Mouse (Mus musculus): Measurements from ENCODE around the gene Dlst.
A peak's percentile ranks its signal among the peaks of the same experiment; 100 is the strongest.

The Dlst gene

GRCm38 (mm10) chr12:85110698-85111592 lies at the start of gene Dlst, which contains the start of gene Prox2:
Gene Dlst, plus strand, starts transcription at chr12:85110833.
Gene Prox2, minus strand, starts transcription at chr12:85110759.
- peak; percentile 85 to 88 for DNase-seq (ENCODE audit: low spot score in 2 of 2)

- no peak for DNase-seq (ENCODE audit: low spot score in 2 of 2)
Observed at GRCm38 (mm10) chr12:85071043-85071442, 39.6 kb upstream of the Dlst start.

- DNase-seq (ENCODE audit: low spot score in 2 of 2): no peak
Observed at GRCm38 (mm10) chr12:85077100-85077499, 33.5 kb upstream of the Dlst start.

DNA sequence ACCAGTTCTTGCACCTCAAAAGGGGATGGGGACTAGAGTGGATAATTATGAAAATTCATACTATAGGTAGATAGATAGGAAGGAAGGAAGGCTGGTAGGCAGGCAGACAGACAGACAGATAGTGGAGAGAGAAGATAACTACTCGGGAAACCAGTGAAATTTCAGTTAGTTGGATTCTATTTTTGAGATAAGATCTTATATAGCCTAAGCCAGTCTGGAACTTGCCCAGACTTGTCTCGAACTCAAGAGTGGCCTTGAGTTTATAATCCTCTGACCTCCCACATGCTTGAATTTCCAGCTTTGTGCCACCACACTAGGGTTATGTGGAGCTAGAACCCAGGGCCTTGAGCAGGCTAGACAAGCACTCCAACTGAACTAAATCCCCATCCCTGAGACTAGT lies 26.4 kb upstream of the Dlst start:
- DNase-seq (ENCODE audit: low spot score in 2 of 2): no peak

GRCm38 (mm10) chr12:85084941-85085340 lies 25.7 kb upstream of the Dlst start:
- DNase-seq (ENCODE audit: low spot score in 2 of 2): no peak

DNA sequence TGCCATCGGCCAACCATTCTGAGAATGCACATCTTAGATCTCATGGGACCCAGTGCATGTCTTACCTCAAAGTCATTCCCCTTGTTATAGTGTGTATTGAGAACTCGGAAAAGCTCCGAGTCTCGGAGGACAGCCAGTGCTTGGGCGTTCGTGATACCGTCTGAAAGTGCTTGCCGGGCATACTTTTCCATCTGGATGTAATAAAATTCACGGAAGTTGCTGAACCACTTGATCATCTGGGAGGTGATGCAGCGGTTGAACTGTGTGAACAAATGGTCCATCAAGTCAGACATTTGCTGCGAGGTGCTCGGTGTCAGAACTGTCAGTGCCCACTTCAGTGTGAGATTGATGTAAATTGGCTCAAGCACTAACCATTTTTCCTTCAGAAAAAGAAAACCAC lies 22.8 kb upstream of the Dlst start:
- DNase-seq (ENCODE audit: low spot score in 2 of 2): no peak

DNA sequence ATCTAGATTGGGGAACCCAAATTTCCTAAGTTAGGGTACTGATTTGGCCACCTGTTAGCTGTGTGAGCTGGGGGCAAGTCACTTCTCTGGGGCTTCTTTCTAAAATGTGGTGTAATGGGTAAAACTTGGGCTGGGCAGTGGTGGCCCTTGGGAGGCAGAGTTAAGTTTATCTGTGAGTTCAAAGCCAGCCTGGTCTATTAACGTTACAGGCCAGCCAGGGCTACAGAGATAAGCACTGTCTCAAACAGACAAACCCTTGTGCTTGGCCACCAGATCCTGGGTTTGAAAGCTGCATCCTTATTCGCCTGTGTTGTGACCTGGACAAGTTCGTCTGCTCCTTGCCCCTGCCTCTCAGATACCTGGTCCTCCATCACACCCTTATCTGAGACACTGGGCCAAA lies 19.4 kb upstream of the Dlst start:
- DNase-seq (ENCODE audit: low spot score in 2 of 2): no peak

DNA sequence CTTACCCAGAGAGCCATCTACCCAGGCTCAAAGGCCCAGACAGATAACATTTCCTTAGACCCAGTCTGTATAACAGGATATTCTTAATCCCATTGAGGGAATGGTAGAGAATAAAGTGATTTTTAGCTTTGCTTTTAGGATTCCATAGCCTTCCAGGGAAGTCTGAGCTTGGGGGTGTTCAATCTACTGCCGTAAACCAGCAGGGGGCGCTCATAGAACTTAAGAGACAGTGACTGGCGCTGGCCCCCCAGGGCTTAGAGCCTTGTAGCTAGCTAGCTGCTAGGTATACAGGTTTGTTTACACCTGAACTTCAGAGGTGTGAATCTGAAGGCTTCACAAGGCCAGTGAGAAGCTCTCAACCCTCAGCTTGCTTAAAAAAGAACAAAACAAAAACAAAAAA lies 18.4 kb upstream of the Dlst start:
- peak; percentile 36 to 70 for DNase-seq (ENCODE audit: low spot score in 2 of 2)

DNA sequence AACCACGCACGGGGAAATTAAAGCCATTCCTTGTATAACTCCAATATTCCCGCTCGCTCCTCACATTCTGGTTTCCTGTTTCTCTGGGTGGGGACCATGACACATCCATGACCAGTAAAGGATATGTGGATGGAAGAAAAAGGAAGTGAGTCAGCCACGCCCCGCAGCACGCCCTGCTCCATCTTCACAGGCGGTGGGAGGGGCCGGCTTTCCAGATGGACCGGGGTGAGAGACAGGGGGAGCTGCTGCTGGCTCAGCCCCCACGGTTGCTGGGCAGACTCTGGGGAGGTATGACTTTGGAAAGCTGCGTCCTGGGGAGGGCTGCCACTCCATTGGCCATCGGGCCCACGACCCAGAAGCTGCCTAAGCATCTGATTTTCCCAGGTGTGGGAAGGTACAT lies 16.6 kb upstream of the Dlst start:
- DNase-seq (ENCODE audit: low spot score in 2 of 2): peak; percentile 62 to 69

GRCm38 (mm10) chr12:85094706-85095105 lies 15.9 kb upstream of the Dlst start:
- DNase-seq (ENCODE audit: low spot score in 2 of 2): peak in 1 of 2 experiments; percentile 55

DNA sequence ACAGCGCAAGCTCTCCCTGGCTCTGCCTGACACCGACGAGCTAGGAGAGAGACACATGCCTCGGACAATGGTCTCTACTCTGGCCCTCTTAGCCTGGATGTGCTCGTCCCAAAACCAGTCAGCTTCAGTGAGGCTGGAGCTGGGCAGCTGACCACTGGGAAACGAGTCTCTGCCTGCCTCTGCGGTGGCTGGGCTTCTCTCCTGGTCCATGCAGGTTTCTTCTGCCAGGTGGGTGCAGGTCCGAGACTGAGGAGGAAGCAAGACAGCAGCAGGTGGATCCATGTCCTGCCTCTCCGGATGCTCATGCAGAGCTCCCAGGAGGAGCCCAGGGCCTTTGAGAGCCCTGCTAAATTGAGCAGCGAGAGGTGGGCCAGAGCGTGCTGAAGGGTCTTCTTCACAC lies 15.5 kb upstream of the Dlst start:
- no peak for DNase-seq (ENCODE audit: low spot score in 2 of 2)

- DNase-seq (ENCODE audit: low spot score in 2 of 2): no peak
Observed at GRCm38 (mm10) chr12:85095859-85096258, 14.8 kb upstream of the Dlst start.

GRCm38 (mm10) chr12:85101001-85101400 lies 9.6 kb upstream of the Dlst start:
- no peak for DNase-seq (ENCODE audit: low spot score in 2 of 2)

GRCm38 (mm10) chr12:85101521-85102106 lies 9.0 kb upstream of the Dlst start:
- no peak for DNase-seq (ENCODE audit: low spot score in 2 of 2)

DNA sequence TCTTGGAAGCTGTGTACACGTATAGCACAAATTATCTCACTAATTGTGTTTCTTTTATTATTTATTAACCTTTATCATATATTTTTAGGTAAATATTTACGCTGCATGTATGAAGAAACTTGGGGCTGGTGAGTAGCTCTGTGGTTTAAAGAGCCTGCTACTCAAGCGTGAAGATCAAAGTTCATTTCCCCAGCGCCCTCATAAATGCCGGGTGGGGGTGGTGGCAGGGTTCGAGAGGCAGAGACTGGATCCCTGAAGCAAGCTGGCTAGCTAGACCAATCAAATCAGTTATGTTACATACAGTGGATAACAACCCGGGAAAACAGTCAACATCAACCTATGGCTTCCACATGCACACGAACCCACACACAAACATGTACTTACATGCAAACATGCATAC lies 7.5 kb upstream of the Dlst start:
- no peak for DNase-seq (ENCODE audit: low spot score in 2 of 2)

DNA sequence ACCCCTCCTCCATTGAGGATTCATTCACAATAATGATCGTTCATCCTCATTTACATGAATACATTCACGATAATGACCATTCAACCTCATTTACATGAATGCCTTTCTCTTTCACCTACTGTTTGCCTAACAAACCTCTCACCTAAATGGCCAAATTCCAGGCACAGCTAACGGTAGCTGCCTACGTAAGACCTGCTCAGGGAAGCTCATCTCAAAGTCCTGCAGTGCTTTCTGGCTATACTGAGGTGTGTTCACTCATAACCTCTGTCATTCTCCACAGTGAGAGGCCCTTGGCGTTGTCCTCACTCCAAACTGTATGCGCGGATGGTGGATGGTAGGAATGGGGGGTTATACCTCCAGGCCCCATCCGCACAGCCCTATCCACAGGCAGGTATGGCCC lies 5.8 kb upstream of the Dlst start:
- DNase-seq (ENCODE audit: low spot score in 2 of 2): no peak

DNA sequence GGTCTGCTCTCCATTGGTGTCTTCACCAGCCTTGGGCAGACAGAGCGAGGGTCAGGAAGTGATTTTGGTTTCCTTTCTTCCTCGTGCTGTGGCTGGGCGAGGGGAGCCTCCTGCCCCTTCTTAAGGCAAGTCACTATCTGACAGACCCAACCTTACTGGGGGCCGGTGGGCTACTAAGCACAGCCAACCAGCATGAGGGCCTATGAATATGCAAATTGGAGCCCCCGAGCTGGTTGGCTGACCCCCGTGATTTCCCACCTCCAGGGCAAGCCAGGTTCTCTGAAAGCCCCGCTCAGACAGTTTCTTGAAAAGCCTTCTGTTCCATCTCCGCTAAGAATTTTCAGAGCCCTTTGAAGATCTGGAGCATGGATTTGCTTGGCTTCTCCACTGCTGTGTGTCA lies 4.3 kb upstream of the Dlst start:
- no peak for DNase-seq (ENCODE audit: low spot score in 2 of 2)

GRCm38 (mm10) chr12:85108643-85109042 lies 2.0 kb upstream of the Dlst start:
- DNase-seq (ENCODE audit: low spot score in 2 of 2): no peak

DNA sequence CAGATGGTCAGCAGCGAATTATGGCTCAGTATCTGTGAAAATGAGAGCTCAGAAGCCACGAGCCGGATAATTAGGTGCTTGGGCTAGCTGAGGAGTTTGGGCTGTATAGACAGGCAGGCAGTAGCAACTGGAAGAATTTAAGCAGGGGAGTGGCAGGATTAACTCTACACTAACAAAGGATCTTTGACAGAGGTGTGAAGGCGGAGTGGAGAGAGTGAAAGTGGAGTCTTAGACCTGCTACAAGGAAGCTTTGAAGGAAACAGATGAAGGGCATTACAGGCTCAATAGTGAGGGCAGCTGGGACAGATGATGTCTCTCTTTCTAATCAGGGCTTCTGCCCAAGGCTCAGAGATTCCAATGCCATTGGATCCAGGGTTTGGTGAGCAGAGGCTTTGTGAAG lies 1.2 kb upstream of the Dlst start:
- DNase-seq (ENCODE audit: low spot score in 2 of 2): no peak

DNA sequence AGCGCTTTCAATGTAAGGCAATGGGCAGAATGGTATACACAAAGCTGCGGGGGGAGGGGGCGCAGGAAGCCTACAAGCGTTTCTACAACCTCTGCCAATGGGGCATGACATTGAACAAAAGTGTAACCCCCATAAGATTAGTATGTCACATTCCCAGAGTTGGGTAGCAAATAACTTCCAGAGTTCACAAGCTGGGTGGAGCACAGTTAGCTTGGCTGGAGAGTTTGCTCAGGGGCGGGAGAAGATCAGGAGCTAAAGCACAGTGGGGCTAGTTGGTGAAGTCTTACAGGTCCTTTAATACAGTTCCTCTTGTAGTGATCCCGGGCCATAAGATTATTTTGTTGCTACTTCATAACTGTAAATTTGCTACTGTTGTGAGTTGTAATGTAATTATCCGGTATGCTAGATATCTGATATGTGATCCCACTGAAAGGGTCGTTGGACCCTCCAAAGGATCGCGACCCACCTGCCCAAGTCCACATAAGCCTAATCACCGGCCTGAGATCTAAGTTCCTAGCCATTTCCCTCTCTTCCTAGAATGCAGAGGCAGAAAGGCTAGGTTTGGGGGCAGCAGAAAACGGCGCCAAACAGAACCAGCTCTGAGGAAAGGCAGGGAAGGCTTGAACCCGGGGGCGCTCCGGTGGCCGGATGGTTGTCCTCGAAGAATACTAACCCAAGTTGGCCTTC lies 479 bp upstream of the Dlst start:
- DNase-seq (ENCODE audit: low spot score in 2 of 2): no peak

GRCm38 (mm10) chr12:85112550-85113251 lies 2.1 kb downstream of the Dlst start:
- DNase-seq (ENCODE audit: low spot score in 2 of 2): no peak

GRCm38 (mm10) chr12:85113337-85113736 lies 2.7 kb downstream of the Dlst start:
- DNase-seq (ENCODE audit: low spot score in 2 of 2): no peak

Data from urinary bladder, postnatal 4 days (tissue).